Comparison of ENCODE assay signal across 8 mouse cellular contexts in genomic region chr7:141008312-141008761, GRCm38 (mm10). TPM values are rescaled to one million over a fixed set of nuclear protein-coding genes. Genes with fewer than 3 reads are reported as not detected.
DNase-seq lines count a peak whose midpoint lies in the region; ATAC-seq lines count a peak whose summit lies in the region.

No protein-coding gene starts in this region.

- no peaks in the 10 kb centered on the region for H3K27me3 ChIP-seq in midbrain, embryonic 13.5 days
- H3K27me3 ChIP-seq in midbrain, embryonic 15.5 days (replicated peaks) = no peaks in the 10 kb centered on the region
- no peaks in the 10 kb centered on the region for H3K27me3 ChIP-seq in embryonic facial prominence, embryonic 11.5 days (ENCODE audit: control insufficient read depth, insufficient read depth, low read length)
- H3K27me3 ChIP-seq in liver, embryonic 13.5 days = no peaks in the 10 kb centered on the region

- H3K9ac ChIP-seq in midbrain, embryonic 13.5 days (replicated peaks) = no peak overlapping the region
- H3K9ac ChIP-seq in midbrain, embryonic 15.5 days = no peak overlapping the region
- 0 out of 2 replicates have a peak overlapping the region, but pooled peaks have one; percentile 6 for H3K9ac ChIP-seq in embryonic facial prominence, embryonic 11.5 days (replicated peaks; ENCODE audit: low read length)
- H3K9ac ChIP-seq in liver, embryonic 13.5 days = no peak overlapping the region

- H3K36me3 ChIP-seq in midbrain, embryonic 13.5 days = no peaks in the 10 kb centered on the region
- no peaks in the 10 kb centered on the region for H3K36me3 ChIP-seq in midbrain, embryonic 15.5 days (replicated peaks)
- H3K36me3 ChIP-seq in embryonic facial prominence, embryonic 11.5 days (replicated peaks; ENCODE audit: control insufficient read depth, insufficient read depth, low read depth, low read length) = no peaks in the 10 kb centered on the region
- H3K36me3 ChIP-seq in liver, embryonic 13.5 days = no peaks in the 10 kb centered on the region

- H3K27ac ChIP-seq in midbrain, embryonic 13.5 days = no peak overlapping the region
- no peak overlapping the region for H3K27ac ChIP-seq in midbrain, embryonic 15.5 days
- H3K27ac ChIP-seq in embryonic facial prominence, embryonic 11.5 days (replicated peaks; ENCODE audit: low read depth, low read length) = no peak overlapping the region
- H3K27ac ChIP-seq in liver, embryonic 13.5 days = no peak overlapping the region

- DNase-seq in embryonic facial prominence, embryonic 11.5 days (ENCODE audit: low spot score) = peak; percentile 35
- peak; percentile 32 to 66 for DNase-seq in heart, postnatal 36 days
- no peak for DNase-seq in liver, embryonic 13.5 days
- DNase-seq in frontal cortex, postnatal 25 days (ENCODE audit: low spot score in 2 of 2) = no peak
- DNase-seq in layer of hippocampus, adult 9-10 months (ENCODE audit: low spot score) = no peak

- intact Hi-C loops in heart, postnatal 36 days (cut with DNase I) = loop anchor here (1.0 to 5.0 kb wide), 5 partner anchors 50 to 169 kb away; partner anchors contain the start of genes Bet1l, Gm45785, Pgghg and Ric8a

- 0 out of 2 replicates have a peak overlapping the region, but pooled peaks have one; percentile 25 for H3K4me2 ChIP-seq in midbrain, embryonic 13.5 days (replicated peaks)
- no peak overlapping the region for H3K4me2 ChIP-seq in midbrain, embryonic 15.5 days
- no peak overlapping the region for H3K4me2 ChIP-seq in embryonic facial prominence, embryonic 11.5 days (ENCODE audit: low read depth, low read length)
- peak overlapping the region; percentile 52 for H3K4me2 ChIP-seq in liver, embryonic 13.5 days

- H3K4me3 ChIP-seq in midbrain, embryonic 13.5 days (replicated peaks) = no peak overlapping the region
- H3K4me3 ChIP-seq in midbrain, embryonic 15.5 days = no peak overlapping the region
- no peak overlapping the region for H3K4me3 ChIP-seq in embryonic facial prominence, embryonic 11.5 days (ENCODE audit: low read depth, low read length)
- H3K4me3 ChIP-seq in liver, embryonic 13.5 days (replicated peaks) = no peak overlapping the region

- ATAC-seq in midbrain, embryonic 13.5 days = no peak
- no peak for ATAC-seq in midbrain, embryonic 15.5 days (replicated peaks)
- no peak; the same call in 1 of the 2 replicates for ATAC-seq in embryonic facial prominence, embryonic 11.5 days (replicated peaks; ENCODE audit: insufficient number of reproducible peaks, low FRiP score, low TSS enrichment, low read depth)
- no peak for ATAC-seq in liver, embryonic 13.5 days (ENCODE audit: low read depth)
- peak; percentile 57 for ATAC-seq in neutrophil, adult 5-6 weeks (ENCODE audit: extremely low read depth, insufficient number of reproducible peaks, low FRiP score, poor library complexity, severe bottlenecking)

- H3K4me1 ChIP-seq in midbrain, embryonic 13.5 days (replicated peaks) = peaks cover 8% of the 10 kb centered on the region; the same call in 1 of the 2 replicates
- no peaks in the 10 kb centered on the region; the same call in 1 of the 2 replicates for H3K4me1 ChIP-seq in midbrain, embryonic 15.5 days
- H3K4me1 ChIP-seq in embryonic facial prominence, embryonic 11.5 days (ENCODE audit: control insufficient read depth, insufficient read depth, low read length) = no peaks in the 10 kb centered on the region
- peaks cover 48% of the 10 kb centered on the region for H3K4me1 ChIP-seq in liver, embryonic 13.5 days (replicated peaks)

- WGBS in midbrain, embryonic 13.5 days = 4% methylated on average over 7 of the region's 7 CpGs
- WGBS in midbrain, embryonic 15.5 days = 5% methylated on average over 7 of the region's 7 CpGs
- WGBS in embryonic facial prominence, embryonic 11.5 days = 8% methylated on average over 7 of the region's 7 CpGs
- 11% methylated on average over 7 of the region's 7 CpGs for WGBS in liver, embryonic 13.5 days (ENCODE audit: insufficient replicate concordance)

- no peaks in the 10 kb centered on the region for H3K9me3 ChIP-seq in midbrain, embryonic 13.5 days
- no peaks in the 10 kb centered on the region for H3K9me3 ChIP-seq in midbrain, embryonic 15.5 days
- H3K9me3 ChIP-seq in embryonic facial prominence, embryonic 11.5 days (replicated peaks; ENCODE audit: control insufficient read depth, low read length) = no peaks in the 10 kb centered on the region
- H3K9me3 ChIP-seq in liver, embryonic 13.5 days (replicated peaks) = no peaks in the 10 kb centered on the region

RNA-seq across cellular contexts. Expression of gene Ifitm3, which starts 2.2 kb away (rescaled TPM):
- 22.6 and 26.2 TPM in 2 replicates for polyA plus RNA-seq in midbrain, embryonic 13.5 days (2015; fragmentation: Nextera tagmentation; extraction: Ambion mirVana)
- 40.9 and 59.9 TPM in 2 replicates for polyA plus RNA-seq in midbrain, embryonic 15.5 days (2015; fragmentation: Nextera tagmentation; extraction: Ambion mirVana)
- polyA plus RNA-seq in embryonic facial prominence, embryonic 11.5 days (2014; fragmentation: Nextera tagmentation; extraction: Ambion mirVana) = 29.8 and 36.5 TPM in 2 replicates
- 100 to 1,000 TPM; 113 to 167 TPM for total RNA-seq in heart, postnatal 36 days (2021)
- 53.9 and 61.7 TPM in 2 replicates for polyA plus RNA-seq in liver, embryonic 13.5 days (2015; fragmentation: Nextera tagmentation; extraction: Ambion mirVana)
- total RNA-seq in neutrophil, adult 5-6 weeks (2017) = 187 and 230 TPM in 2 replicates

RNA-seq across cellular contexts. Expression of gene Ifitm6, which starts 9.4 kb away (rescaled TPM):
- 0.51 and 0.54 TPM in 2 replicates for polyA plus RNA-seq in midbrain, embryonic 13.5 days (2015; fragmentation: Nextera tagmentation; extraction: Ambion mirVana)
- polyA plus RNA-seq in midbrain, embryonic 15.5 days (2015; fragmentation: Nextera tagmentation; extraction: Ambion mirVana) = 0.99 and 1.4 TPM in 2 replicates
- not detected in 2 replicates for polyA plus RNA-seq in embryonic facial prominence, embryonic 11.5 days (2014; fragmentation: Nextera tagmentation; extraction: Ambion mirVana)
- 1 to 10 TPM in 1 of 2 experiments, under 1 TPM in 1; 0.47 to 1.0 TPM for total RNA-seq in heart, postnatal 36 days (2021)
- polyA plus RNA-seq in liver, embryonic 13.5 days (2015; fragmentation: Nextera tagmentation; extraction: Ambion mirVana) = 2.7 and 2.9 TPM in 2 replicates
- 105 and 120 TPM in 2 replicates for total RNA-seq in neutrophil, adult 5-6 weeks (2017)

RNA-seq across cellular contexts. Expression of gene Gm17387, which starts 20.6 kb away (rescaled TPM):
- polyA plus RNA-seq in midbrain, embryonic 13.5 days (2015; fragmentation: Nextera tagmentation; extraction: Ambion mirVana) = not detected in 2 replicates
- polyA plus RNA-seq in midbrain, embryonic 15.5 days (2015; fragmentation: Nextera tagmentation; extraction: Ambion mirVana) = not detected in 2 replicates
- not detected in 2 replicates for polyA plus RNA-seq in embryonic facial prominence, embryonic 11.5 days (2014; fragmentation: Nextera tagmentation; extraction: Ambion mirVana)
- total RNA-seq in heart, postnatal 36 days (2021) = not detected
- not detected in 2 replicates for polyA plus RNA-seq in liver, embryonic 13.5 days (2015; fragmentation: Nextera tagmentation; extraction: Ambion mirVana)
- total RNA-seq in neutrophil, adult 5-6 weeks (2017) = not detected in 2 replicates

RNA-seq across cellular contexts. Expression of gene Ifitm1, which starts 41.3 kb away (rescaled TPM):
- polyA plus RNA-seq in midbrain, embryonic 13.5 days (2015; fragmentation: Nextera tagmentation; extraction: Ambion mirVana) = 10.2 and 10.3 TPM in 2 replicates
- polyA plus RNA-seq in midbrain, embryonic 15.5 days (2015; fragmentation: Nextera tagmentation; extraction: Ambion mirVana) = 14.9 and 18.8 TPM in 2 replicates
- polyA plus RNA-seq in embryonic facial prominence, embryonic 11.5 days (2014; fragmentation: Nextera tagmentation; extraction: Ambion mirVana) = 19.9 and 20.1 TPM in 2 replicates
- 1 to 10 TPM; 3.4 to 4.1 TPM for total RNA-seq in heart, postnatal 36 days (2021)
- polyA plus RNA-seq in liver, embryonic 13.5 days (2015; fragmentation: Nextera tagmentation; extraction: Ambion mirVana) = 22.3 and 24.0 TPM in 2 replicates
- total RNA-seq in neutrophil, adult 5-6 weeks (2017) = 416 and 446 TPM in 2 replicates

RNA-seq across cellular contexts. Expression of gene Ifitm2, which starts 52.5 kb away (rescaled TPM):
- 125 and 144 TPM in 2 replicates for polyA plus RNA-seq in midbrain, embryonic 13.5 days (2015; fragmentation: Nextera tagmentation; extraction: Ambion mirVana)
- 135 and 145 TPM in 2 replicates for polyA plus RNA-seq in midbrain, embryonic 15.5 days (2015; fragmentation: Nextera tagmentation; extraction: Ambion mirVana)
- polyA plus RNA-seq in embryonic facial prominence, embryonic 11.5 days (2014; fragmentation: Nextera tagmentation; extraction: Ambion mirVana) = 595 and 632 TPM in 2 replicates
- 100 to 1,000 TPM; 111 to 112 TPM for total RNA-seq in heart, postnatal 36 days (2021)
- 309 and 331 TPM in 2 replicates for polyA plus RNA-seq in liver, embryonic 13.5 days (2015; fragmentation: Nextera tagmentation; extraction: Ambion mirVana)
- total RNA-seq in neutrophil, adult 5-6 weeks (2017) = 514 and 537 TPM in 2 replicates

Comparison
In these comparisons a context has a peak if more than half of its experiments do, and no peak if none do; other contexts are left out.
1. H3K4me2 ChIP-seq: peak in midbrain, embryonic 13.5 days (single experiment) and liver, embryonic 13.5 days (single experiment); none in midbrain, embryonic 15.5 days (single experiment) and embryonic facial prominence, embryonic 11.5 days (single experiment).
2. DNase-seq: peak in embryonic facial prominence, embryonic 11.5 days (single experiment) and heart, postnatal 36 days (2 of 2); none in liver, embryonic 13.5 days (single experiment), frontal cortex, postnatal 25 days (0 of 2) and layer of hippocampus, adult 9-10 months (single experiment).